Mouse (Mus musculus) left cerebral cortex, postnatal 14 days (tissue): ENCODE data around the gene Huwe1. TPM values are rescaled to one million over a fixed set of nuclear protein-coding genes. Genes with fewer than 3 reads are reported as not detected.

Source experiments
- DNase-seq, 2 experiments: peaks; one replicate each; pipeline ENCODE4 v3.0.0; 2021 to 2022; ENCODE audit warnings: low spot score in 2 of 2, mixed read lengths in 1 of 2
- intact Hi-C: fragments of 180-260 bp; cut with DNase I; formaldehyde crosslinking; loops from one replicate; pipeline ENCODE4 v1.15.1; 2025
- long read RNA-seq, 2 experiments: library from polyadenylated mRNA; stranded (forward); transcript quantifications; one replicate each; pipeline ENCODE4 v2.0.0; 2021
- total RNA-seq, 2 experiments: library from RNA; stranded (reverse); gene quantifications; 2 replicates each; pipeline ENCODE4 v1.2.3; 2021

Huwe1 gene
- total RNA-seq: 100 to 1,000 TPM; 267 to 285 TPM
- long read RNA-seq, experiment 1, partial matches to known transcripts: 23 of 37 reads
- long read RNA-seq, experiment 1, other reads (novel, unspliced or antisense): 14 of 37 reads
- long read RNA-seq, experiment 2, partial matches to known transcripts: 19 of 22 reads
- long read RNA-seq, experiment 2, other reads (novel, unspliced or antisense): 3 of 22 reads

DNA sequence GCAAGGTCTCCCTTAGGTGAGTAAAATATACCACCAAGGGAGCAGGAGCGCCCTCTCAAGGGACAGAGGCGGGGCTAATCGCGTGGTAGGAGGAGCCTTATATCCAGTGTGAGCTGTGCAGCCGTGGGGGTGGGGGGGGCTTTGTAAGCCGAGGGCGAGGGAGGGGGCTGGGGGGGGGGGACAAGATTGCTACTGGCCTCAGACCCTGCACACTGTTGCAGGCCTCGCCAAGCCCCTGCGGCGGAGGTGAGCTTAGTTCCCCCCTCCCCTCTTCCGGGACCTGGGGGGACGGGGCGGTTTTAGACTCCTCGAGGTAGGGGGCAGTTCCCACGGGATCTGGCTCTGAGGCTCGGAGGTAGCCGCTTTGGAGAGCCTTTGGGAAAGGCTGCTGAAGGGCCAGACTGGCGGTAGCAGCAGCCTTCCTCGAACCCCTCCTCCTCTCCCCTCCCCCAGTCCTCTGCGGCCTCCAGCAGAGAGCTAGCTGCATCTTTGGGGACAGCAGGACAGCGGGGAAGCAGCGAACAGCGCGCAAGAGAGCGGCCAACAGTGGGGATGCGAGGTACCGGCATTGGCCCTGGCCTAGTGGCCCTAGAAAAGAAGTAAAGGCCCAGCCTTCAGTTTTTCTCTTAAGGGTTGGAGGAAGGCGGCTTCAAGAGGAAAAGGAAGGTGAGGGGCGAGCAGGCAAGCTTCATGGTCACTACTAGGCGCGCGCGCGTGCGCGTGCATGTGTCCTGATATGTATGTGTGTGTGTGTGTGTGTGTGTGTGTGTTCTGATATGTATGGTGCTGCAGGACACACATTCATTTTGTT lies at the start of gene Huwe1:
TSS of gene Huwe1 (plus strand) at position 107 of the 811 bp plus-strand sequence.
- intact Hi-C loops: loop anchor here (5.0 kb wide), 1 partner anchor 279 kb away; the partner anchor contains the start of gene Phf8

DNA sequence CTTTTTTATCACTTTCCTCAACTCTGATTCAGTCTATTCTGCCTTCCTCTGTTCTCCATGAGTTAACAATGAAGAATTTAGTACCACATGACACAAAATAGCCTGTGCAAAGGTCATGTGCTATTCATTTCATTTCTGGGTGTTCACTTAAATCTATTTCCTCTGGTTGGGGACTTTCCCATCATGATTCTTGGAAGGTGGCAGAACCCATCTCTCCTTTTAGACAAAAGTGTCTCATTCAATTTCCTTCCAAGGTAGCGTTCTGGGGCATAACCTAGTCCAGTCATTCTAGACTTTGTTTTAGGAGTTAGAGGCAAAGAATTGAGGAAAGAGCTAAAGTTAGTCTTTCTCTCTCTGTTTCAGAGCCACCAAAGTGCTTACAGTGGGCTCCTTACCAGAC lies 20.3 kb upstream of the Huwe1 start:
- intact Hi-C loops: no loop called here
- DNase-seq: no peak

More for the DNA sequence above, at the start of gene Huwe1:
- peak; percentile 65 to 70 for DNase-seq

DNA sequence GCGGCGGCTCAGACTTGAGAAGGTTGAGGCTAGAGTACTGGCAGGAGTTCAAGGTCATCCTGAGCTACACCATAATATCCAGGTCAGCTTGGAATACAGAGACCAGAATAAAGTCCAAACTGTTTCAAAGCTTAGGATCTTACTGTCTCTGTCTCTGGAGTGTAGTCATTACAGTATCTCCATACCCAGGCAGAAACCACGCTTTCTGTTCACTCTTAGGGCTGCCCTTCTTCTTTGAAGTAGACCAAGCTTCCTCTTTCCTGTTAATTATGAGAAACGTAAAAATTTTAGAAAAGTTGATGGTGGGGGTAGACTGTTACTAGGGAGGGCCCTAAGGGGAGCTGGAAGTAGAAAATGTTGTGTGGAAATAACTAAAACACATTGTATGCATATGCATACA lies 17.7 kb upstream of the Huwe1 start:
- no peak for DNase-seq
- intact Hi-C loops: no loop called here

DNA sequence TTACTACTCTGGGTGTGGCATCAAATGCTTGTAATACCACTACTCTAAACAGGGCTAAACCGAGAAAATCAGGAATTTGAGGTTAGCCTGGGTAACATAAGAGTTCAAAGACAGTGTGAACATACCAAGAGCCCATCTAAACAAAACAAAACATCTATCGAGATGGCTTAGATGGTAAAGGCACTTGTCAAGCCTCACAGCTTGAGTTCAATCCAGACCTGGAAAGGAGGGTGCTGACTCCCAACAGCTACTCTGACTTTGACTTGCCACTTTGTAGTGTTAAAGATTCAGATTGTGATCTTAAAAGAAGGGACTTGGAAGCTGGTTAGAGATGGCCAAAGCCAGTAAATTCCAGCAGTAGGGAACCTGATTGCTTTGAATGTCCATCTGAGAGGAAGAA lies 7.8 kb upstream of the Huwe1 start:
- no peak for DNase-seq
- intact Hi-C loops: no loop called here

DNA sequence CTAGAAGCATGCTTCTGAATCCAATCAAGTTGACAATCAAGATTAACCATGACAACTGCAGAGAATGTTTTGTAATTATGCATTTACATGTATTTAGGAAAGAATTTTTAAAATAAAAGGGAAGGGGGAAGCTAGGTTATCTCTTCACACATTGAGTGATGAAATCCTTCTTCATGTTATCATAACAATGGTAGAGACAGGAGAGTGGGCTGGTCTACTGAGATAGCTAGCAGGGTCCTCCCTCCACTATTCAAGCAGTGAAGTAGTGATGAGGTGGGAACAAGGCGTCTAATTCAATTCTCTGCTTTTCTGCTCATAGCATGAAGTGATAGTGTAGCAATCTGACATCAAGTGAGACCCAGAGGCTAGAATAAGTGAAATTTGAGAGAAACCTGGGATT lies 2.6 kb upstream of the Huwe1 start:
- intact Hi-C loops: no loop called here
- no peak for DNase-seq

DNA sequence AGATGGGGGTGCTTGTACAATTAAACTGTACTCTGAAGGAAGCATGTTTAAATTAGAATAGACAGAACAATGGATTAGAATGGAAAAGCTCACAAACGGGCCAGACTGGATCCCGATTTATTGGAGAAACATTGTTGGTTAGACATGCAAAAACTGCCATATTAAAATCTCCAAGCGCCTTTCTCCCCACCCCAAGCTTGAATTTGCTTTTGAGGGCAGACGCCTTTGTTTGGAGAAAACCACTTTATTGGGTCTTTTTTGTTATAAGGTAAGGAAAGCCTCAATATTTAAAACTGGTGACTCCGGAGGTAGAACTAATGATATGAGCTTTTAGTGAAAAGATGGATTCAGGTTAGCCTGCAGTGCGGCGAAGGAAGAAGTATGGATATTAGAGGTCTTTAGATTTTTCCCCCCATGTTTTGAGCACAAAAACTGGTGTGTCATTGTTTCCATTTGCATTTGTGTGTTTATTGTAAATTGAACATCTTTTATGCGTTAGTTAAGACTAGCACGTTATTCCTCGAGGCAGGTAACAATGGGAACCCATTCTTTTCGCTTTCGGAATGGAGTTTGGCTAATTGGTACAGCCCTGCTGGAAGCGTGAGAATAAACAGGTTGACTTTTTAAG lies 1.8 kb downstream of the Huwe1 start:
- peak in 1 of 2 experiments; percentile 3 for DNase-seq
- intact Hi-C loops: loop anchor here (5.0 kb wide), 1 partner anchor 280 kb away; the partner anchor contains the start of gene Phf8

DNA sequence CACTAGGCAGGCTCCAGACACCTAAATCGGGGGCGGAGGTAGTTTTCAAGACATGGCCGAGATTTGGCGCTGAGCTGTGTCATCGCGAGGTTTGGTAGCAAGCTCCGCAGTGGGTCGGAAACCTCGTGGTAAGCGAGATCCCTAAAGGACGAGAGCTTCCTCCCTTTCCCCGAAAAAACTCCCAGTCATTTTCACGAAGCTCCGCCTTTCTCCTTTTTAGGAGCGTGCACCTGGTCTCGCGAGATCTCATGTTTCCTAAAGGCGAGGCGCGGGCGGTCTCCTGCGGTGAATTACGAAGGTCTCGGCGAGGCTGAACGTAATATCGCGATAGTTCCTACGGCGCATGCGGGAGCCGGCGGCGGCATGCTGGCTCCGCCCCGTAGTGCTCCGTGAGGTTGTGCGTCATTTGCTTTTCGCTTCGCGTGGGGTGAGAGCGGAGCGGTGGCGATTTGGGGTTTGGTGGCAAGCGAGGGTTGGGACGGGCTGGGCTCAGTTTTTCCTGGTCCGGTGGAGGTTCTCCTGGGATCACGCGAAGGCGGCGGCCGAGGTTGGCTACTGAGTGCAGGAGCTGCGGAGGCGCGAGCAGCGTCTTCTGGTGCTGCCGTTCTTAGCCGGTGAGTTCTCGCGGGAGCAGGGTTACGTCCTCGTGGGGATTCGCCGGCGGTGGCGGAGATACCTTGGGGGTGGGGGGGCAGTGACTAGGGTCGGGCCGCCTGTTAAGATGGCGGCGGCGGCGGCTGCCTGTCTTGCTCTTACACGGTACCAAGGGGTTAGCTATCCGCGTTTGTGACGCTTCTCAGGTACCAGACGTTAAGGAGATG lies 2.6 kb downstream of the Huwe1 start:
- intact Hi-C loops: loop anchor here (5.0 kb wide), 1 partner anchor 281 kb away; the partner anchor contains the start of gene Phf8
- peak; percentile 94 to 97 for DNase-seq

DNA sequence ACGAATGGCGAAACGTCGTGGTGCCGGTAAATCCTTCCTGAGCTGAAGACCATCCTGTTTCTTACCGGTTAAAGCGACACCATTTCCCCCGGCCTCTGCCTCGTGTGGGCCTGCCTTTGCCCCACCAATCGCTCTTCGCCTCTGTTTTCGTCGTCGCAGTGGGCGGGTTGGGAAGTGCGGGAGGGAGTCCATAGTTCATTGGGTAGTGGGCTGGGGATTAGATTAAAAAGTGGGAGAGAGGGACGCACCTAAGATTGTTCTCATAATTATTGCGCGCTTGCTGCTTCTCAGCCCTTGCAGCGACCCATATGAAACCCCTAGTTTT lies 3.1 kb downstream of the Huwe1 start:
- peak in 1 of 2 experiments; percentile 34 for DNase-seq
- intact Hi-C loops: loop anchor here (5.0 kb wide), 1 partner anchor 281 kb away; the partner anchor contains the start of gene Phf8

DNA sequence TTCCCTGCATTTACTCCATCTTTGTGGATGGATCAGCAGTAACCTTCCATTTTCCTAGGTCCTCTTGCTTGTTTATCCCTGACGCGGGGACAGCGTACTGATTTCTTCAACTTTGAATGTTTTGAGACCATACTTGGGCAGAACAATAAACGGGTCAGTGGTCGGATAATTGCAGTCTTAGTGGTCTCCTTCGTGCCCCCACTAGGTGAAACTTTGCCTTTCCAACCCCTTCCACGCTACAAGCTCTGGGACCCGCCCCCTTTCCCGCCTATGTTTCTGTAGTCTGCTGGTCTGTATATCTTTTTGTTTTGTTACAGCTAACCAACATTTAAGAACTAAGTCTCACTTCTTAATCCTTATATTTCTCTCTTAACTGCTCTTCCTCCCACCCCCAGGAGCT lies 3.8 kb downstream of the Huwe1 start:
- intact Hi-C loops: loop anchor here (5.0 kb wide), 1 partner anchor 282 kb away; the partner anchor contains the start of gene Phf8
- no peak for DNase-seq

DNA sequence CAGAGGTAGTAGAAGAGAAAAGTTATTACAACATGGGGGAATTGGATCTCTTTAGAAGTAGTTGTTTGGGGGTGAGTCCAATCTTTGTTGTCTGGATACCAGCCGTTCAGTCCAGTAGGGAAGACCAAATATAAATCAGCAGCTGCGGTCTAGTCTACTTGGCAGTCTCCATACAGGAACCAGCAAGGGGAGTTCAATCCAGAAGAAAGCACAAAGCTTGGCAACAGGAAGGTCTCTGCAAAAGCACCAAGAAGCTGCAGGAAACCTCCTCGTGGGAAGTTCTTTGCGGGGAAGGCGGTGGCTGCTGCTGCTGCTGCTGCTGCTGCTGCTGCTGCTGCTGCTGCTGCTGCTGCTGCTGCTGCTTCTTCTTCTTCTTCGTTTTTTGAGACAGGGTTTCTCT lies 10.9 kb downstream of the Huwe1 start:
- no peak for DNase-seq
- intact Hi-C loops: no loop called here

DNA sequence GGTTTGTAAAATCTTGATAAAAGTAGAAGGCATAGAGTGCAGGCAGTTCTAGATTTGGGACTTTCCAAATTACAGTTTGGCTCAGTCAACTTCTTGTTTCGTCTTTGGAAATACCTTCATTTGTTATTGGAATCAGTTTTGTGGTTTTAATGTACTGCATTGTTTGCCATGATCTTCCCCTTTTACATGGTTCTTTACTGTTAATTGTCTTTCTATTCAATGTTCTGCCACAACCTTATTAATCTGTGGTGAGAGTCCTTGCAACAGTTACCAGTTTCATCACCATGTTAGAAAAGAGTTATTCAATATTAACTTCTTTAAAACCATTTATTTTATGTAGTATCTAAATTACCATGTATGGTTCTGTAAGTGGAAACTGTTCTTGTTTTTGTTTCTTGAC lies 13.0 kb downstream of the Huwe1 start:
- intact Hi-C loops: no loop called here
- DNase-seq: no peak

DNA sequence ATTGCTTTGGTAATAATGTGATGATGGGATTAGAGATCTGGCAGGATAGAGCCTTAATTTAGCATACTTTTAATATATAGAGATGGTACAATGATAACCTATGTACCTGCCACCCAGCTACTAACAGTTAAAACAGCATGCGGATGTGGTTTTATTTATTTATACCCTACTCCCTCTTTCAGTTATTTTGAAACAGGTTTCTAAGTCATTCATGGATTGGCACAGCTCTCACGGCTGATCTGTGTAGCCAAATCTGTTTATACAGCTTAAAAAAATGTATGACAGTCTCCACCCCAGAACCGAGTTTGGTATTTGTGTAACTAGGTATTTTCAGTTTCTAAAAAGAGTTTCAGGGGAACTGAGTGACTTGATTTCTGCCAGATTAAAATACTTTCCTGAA lies 17.1 kb downstream of the Huwe1 start:
- intact Hi-C loops: no loop called here
- no peak for DNase-seq

DNA sequence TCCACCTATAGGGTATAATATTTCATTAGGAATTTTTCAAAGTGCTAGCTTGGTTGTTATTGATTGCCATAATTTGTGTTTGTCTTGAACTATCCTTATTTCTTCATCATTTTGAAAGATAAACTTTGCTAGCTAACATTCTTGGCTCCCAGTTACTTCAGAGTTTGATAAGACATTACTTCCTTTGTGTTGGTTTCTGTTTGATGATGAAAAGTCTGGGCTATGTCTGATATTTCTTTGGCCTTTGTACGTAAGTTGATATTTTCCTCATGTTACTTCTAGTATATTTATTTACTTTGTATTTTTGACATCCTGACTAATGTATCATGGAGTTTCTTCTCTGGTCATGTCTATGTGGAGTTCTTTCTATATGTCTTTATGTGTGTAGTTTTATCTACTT lies 28.4 kb downstream of the Huwe1 start:
- no peak for DNase-seq
- intact Hi-C loops: no loop called here

DNA sequence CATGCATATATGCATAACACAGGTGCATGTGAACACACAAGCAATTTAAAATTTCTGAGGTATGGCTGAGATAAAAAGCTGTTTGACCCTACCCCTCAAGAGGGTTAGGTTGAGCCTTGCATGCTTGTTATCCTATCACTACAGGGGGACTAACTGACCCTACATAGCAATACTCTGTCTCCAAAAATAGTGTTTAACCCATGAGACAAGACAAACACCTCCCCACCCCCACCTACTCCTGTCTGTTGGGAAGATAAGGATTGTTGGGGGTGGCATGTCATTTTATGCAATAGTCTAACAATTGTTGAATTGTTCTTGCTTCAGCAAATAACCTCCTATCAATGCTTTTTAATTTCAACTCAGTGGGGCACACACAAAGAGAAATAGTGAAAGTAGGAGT lies 30.7 kb downstream of the Huwe1 start:
- intact Hi-C loops: no loop called here
- no peak for DNase-seq

DNA sequence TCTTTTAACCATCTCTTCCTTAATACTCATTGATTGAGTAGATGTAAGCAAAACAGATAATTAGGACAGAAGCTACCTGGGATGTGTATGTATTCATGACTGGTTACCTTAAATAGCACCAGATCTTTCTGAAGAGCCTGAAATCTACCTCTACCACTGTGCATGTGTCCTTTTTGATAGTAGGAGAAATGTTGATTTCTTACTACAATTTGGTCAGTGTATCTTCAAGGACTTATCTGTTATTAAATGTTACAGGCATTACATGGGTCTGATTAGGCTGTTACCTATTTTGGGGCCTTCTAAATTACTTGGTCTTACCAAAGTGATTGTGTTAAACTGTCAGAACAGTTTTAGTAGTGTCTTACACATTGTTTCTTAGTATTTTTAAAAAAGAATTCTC lies 32.4 kb downstream of the Huwe1 start:
- intact Hi-C loops: no loop called here

DNA sequence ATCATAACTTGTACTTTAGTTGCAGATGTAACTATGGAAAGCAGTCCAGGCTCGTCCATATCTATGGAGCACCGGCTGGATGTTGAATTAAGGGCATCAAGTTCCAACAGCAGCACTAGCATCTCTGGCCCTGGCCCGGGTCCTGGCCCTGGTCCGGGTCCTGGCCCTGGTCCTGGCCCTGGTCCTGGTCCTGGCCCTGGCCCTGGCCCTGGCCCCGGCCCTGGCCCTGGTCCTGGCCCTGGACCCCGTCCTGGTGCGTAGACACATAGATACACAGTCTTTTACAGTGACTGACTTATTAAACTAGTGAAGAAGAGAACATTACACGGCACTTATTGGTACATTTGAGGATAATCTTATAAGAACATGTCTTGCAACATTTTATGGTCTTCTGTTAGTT lies 58.8 kb downstream of the Huwe1 start:
- DNase-seq: no peak
- intact Hi-C loops: no loop called here

More for the DNA sequence above, 32.4 kb downstream of the Huwe1 start:
- no peak for DNase-seq

DNA sequence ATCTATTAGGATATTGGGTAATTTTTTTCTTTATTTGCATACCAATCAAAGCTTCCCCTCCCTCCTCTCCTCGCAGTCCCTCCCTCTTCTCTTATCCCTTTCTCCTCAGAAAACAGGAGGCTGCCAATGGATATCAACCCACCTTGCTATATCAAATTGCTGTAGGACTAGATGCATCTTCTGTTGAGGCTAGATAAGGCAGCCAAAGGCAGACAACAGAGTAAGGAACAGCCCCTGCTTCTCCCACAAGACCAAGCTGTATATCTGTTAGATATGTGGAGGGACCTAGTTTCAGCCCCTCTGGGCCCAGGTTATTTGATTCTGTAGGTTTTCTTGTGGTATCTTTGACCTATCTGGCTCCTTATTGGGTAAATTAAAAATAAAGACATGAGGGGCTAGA lies 110.1 kb downstream of the Huwe1 start:
- no peak for DNase-seq
- intact Hi-C loops: no loop called here

DNA sequence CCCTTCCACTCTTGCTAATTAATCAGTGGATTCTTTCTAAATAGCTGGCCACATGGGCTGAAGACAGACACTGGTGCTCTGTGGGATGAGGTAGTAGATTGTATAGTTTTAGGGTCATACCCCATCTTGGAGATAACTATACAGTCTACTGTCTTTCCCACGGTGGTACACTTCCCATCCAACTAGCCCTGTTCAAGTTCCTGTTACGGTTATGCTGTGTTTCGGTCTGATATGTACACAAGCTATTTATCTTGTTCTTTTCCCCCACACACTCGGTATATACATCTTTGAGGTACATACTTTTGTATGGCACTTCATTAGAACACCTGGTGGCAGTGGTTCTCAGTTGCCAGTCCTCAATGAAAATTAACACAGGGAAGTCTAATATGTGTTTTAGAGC lies 111.7 kb downstream of the Huwe1 start:
- intact Hi-C loops: no loop called here
- no peak for DNase-seq

DNA sequence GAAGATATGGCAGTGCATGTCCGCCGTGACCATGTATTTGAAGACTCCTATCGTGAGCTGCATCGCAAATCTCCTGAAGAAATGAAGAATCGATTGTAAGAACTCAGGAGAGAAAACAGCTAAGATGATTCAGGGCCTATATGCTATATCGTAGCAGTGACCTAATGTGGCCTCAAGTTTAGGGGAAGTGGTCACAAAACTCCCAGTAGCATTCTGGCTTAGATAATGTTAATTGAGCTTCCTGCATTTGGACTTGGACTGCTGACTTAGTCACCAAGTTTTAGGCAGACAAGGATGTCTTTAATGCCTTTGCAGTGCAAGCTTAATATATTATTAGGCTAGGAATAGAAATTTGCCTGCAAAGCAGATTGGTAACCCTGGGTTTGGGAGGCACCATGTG lies 128.8 kb downstream of the Huwe1 start:
- intact Hi-C loops: no loop called here

DNA sequence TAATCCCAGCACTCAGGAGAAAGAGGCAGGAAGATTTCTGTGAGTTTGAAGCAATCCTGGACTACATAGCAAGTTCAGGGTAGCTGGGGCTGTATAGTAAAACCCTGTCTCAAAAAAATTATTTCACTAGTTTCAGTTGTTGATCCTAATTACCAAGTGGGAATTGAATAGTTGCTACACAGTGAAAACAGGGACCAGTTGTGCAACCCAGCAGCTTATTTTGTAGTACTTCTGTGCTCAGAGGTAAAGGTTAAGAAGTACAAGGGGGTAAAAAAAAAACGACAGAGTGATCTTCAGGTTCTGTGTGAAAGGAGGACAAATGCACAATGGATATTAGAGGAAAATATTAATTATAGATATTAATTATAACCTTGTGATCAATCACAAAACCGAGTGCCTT lies 138.2 kb downstream of the Huwe1 start:
- no peak for DNase-seq
- intact Hi-C loops: no loop called here

More for the DNA sequence above, 128.8 kb downstream of the Huwe1 start:
- no peak for DNase-seq
